Mouse (Mus musculus): ENCODE measurements around the gene Slc25a43.

DNA sequence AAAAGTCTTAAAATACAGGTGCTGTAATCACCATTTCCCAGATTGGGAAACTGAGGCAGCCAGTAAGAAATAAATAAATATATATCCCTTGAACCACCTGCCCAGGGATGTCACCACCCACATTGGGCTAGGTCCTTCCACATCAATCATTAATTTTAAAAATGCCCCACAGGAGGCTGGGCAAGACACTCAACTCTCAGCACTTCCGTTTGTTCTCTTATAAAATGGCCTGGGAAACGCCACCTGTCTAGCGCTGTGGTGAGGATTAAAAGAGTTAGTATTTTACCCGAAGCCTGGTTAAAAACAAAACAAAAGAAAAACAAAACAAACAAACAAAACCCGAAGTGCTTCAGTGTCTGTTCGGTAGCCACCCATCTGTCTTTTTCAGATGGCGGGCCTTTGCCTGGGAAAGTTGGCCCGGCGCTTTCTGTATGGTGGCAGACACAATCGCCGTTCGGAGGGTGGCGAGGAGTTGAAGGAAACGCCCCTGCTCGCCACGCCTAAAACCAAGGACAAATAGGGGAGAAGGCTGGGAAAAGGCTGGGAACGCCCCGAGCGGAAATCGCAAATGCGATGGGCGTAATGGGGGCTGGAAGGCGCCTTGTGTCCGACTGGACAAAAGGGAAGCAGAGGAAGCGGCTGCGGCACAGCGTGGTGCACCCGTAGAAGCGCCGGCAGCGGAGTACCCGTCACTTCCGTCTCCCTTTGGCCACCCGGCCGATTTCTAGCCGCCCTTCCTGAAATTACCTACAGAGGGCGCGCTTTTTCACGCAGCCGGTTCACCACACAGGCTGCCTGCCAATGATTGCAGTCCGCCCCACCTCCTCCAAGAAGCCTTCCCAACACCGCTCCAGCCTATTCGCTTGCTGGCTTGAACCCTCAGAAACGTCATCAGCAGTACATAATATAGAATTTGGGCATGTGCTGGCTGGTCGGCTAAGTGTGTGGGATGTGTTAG is 64.2 kb downstream of the Slc25a43 start:
- TF ChIP-seq CTCF (conservative IDR thresholded peaks at IDR 0.05 in 1 of 2, IDR thresholded peaks at IDR 0.05 in 1 of 2; ENCODE audit: low read depth in 2 of 2, low read length in 2 of 2) = peak in 1 of 2 experiments; percentile 68; a peak in 2 of 4 replicates
- peak; percentile 70 for TF ChIP-seq POLR2A (IDR thresholded peaks at IDR 0.05; ENCODE audit: low read depth, low read length)
- peak; percentile 28; the same call in 1 of the 2 replicates for TF ChIP-seq ETS1 (conservative IDR thresholded peaks at IDR 0.05; ENCODE audit: low read depth, low read length)
- no peak for TF ChIP-seq CHD1 (IDR thresholded peaks at IDR 0.05; ENCODE audit: low read depth, low read length)
- TF ChIP-seq SIN3A (IDR thresholded peaks at IDR 0.05; ENCODE audit: low read length) = peak; percentile 62; the same call in 1 of the 2 replicates
- TF ChIP-seq ZNF384 (IDR thresholded peaks at IDR 0.05; ENCODE audit: low read depth, low read length) = no peak
- TF ChIP-seq MEF2A (IDR thresholded peaks at IDR 0.05; ENCODE audit: borderline replicate concordance, low read depth, low read length) = no peak
- peak; percentile 80 for TF ChIP-seq ELF1 (IDR thresholded peaks at IDR 0.05; ENCODE audit: low read depth, low read length)
